Mouse (Mus musculus) liver, embryonic 13.5 days (tissue): ENCODE results near the gene Vwa2. TPM values are rescaled to one million over a fixed set of nuclear protein-coding genes. Genes with fewer than 3 reads are reported as not detected.

Source experiments
- ATAC-seq: fragments of 200-750 bp; cut with Nextera tagmentation; 2 replicates; pipeline ENCODE4 v1.8.0; 2017; ENCODE audit warnings: low read depth, mild to moderate bottlenecking, moderate number of reproducible peaks, moderate library complexity
- DNase-seq: peaks from one replicate; pipeline ENCODE4 v3.0.0; 2022
- H3K27ac ChIP-seq: fragments of 300-500 bp; sonication (generic); 2 replicates; pipeline ENCODE4 v1.5.1; 2015; ENCODE audit warnings: moderate library complexity, mild to moderate bottlenecking, inconsistent platforms
- H3K27me3 ChIP-seq: fragments of 300-500 bp; sonication (generic); 2 replicates; pipeline ENCODE4 v1.6.1; 2015; ENCODE audit warnings: mild to moderate bottlenecking, inconsistent platforms
- H3K36me3 ChIP-seq: fragments of 300-500 bp; sonication (generic); 2 replicates; pipeline ENCODE4 v1.6.1; 2015; ENCODE audit warnings: mild to moderate bottlenecking, inconsistent platforms
- H3K4me1 ChIP-seq: fragments of 300-500 bp; sonication (generic); replicated peaks from 2 replicates; pipeline ENCODE4 v1.6.1; 2015; ENCODE audit warnings: inconsistent platforms
- H3K4me2 ChIP-seq: fragments of 300-500 bp; sonication (generic); 2 replicates; pipeline ENCODE4 v1.6.1; 2015; ENCODE audit warnings: inconsistent platforms, mild to moderate bottlenecking, moderate library complexity
- H3K4me3 ChIP-seq: fragments of 300-500 bp; sonication (generic); replicated peaks from 2 replicates; pipeline ENCODE4 v1.5.1; 2015; ENCODE audit warnings: mild to moderate bottlenecking, inconsistent platforms
- H3K9ac ChIP-seq: fragments of 300-500 bp; sonication (generic); 2 replicates; pipeline ENCODE4 v1.6.1; 2015; ENCODE audit warnings: mild to moderate bottlenecking, inconsistent platforms
- H3K9me3 ChIP-seq: fragments of 300-500 bp; sonication (generic); replicated peaks from 2 replicates; pipeline ENCODE4 v1.6.1; 2016; ENCODE audit warnings: inconsistent platforms
- WGBS: fragments of 180-500 bp; shearing (Covaris S2); methylation state at CpG from one replicate; pipeline ENCODE4 v1.1.7; 2015; ENCODE audit not compliant: insufficient replicate concordance; 5-methylcytosine and 5-hydroxymethylcytosine counted together
- polyA plus RNA-seq: library from polyadenylated mRNA; unstranded; fragments of >200 nt; fragmentation: Nextera tagmentation; extraction: Ambion mirVana; gene quantifications from 2 replicates; pipeline ENCODE4 v1.2.1, GENCODE M21; 2015

Vwa2 gene
- polyA plus RNA-seq, 1 experiment from 2014 or later, result not detected

GRCm38 (mm10) chr19:56874601-56875315 lies 709 bp downstream of the Vwa2 start:
- peaks cover 95% of the 10 kb centered on the region for H3K27me3 ChIP-seq
- H3K9ac ChIP-seq, result no peak overlapping the region
- WGBS, result 9% methylated on average over 30 of the region's 30 CpGs
- DNase-seq (no peak), ATAC-seq (no peak)
- no peaks in the 10 kb centered on the region for H3K36me3 ChIP-seq
- H3K27ac ChIP-seq, result no peak overlapping the region
- peak overlapping the region; percentile 39 for H3K4me3 ChIP-seq
- peaks cover 7% of the 10 kb centered on the region for H3K4me1 ChIP-seq
- no peaks in the 10 kb centered on the region for H3K9me3 ChIP-seq
- peak overlapping the region; percentile 58 for H3K4me2 ChIP-seq

- no peak overlapping the region for H3K4me3 ChIP-seq
- no peaks in the 10 kb centered on the region for H3K9me3 ChIP-seq
- H3K4me1 ChIP-seq, result peaks cover 7% of the 10 kb centered on the region
- WGBS, result 61% methylated on average over 6 of the region's 6 CpGs
- DNase-seq, result no peak
- no peak overlapping the region for H3K4me2 ChIP-seq
- H3K9ac ChIP-seq, result no peak overlapping the region
- no peak overlapping the region for H3K27ac ChIP-seq
- no peaks in the 10 kb centered on the region for H3K36me3 ChIP-seq
- peaks cover 84% of the 10 kb centered on the region for H3K27me3 ChIP-seq
- no peak for ATAC-seq
These were observed 3.3 kb downstream of the Vwa2 start for GRCm38 (mm10) chr19:56877364-56877763.

- Histone ChIP-seq H3K27ac (no peak overlapping the region), H3K36me3 (no peaks in the 10 kb centered on the region), H3K9me3 (no peaks in the 10 kb centered on the region), H3K4me2 (no peak overlapping the region), H3K27me3 (peaks cover 5% of the 10 kb centered on the region; the same call in 1 of the 2 replicates), H3K9ac (no peak overlapping the region), H3K4me1 (no peaks in the 10 kb centered on the region), H3K4me3 (no peak overlapping the region)
- WGBS, result 68% methylated on average over 10 of the region's 10 CpGs
- DNase-seq (no peak), ATAC-seq (no peak)
These were observed 13.8 kb downstream of the Vwa2 start for GRCm38 (mm10) chr19:56887879-56888278.

- WGBS, result 69% methylated on average over 5 of the region's 5 CpGs
- DNase-seq (no peak), ATAC-seq (no peak)
These were observed 14.6 kb downstream of the Vwa2 start for GRCm38 (mm10) chr19:56888654-56889053.

DNA sequence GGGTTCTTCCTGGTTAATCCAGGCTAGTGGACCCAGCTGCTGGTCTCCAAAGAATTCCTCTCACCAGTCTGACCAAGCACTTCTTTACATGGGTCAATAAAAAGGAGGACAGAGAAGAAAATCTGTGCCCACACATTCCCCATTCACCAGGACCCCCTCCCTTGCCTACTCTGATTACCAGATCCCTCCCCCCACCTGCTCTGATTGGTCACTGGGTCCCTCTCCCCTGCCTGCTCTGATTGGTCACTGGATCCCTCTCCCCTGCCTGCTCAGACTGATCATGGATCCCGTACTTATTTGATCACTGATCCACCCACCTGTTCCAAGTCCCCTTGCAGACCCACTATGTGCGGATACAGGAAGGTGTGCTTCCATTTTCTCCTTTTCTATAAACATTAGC lies 17.4 kb downstream of the Vwa2 start:
- DNase-seq, result no peak
- no peaks in the 10 kb centered on the region for H3K9me3 ChIP-seq
- no peaks in the 10 kb centered on the region for H3K27me3 ChIP-seq
- H3K9ac ChIP-seq, result no peak overlapping the region
- 43% methylated on average over 2 of the region's 2 CpGs for WGBS
- no peaks in the 10 kb centered on the region for H3K36me3 ChIP-seq
- ATAC-seq, result no peak
- H3K27ac ChIP-seq, result no peak overlapping the region
- no peak overlapping the region for H3K4me3 ChIP-seq
- H3K4me1 ChIP-seq, result no peaks in the 10 kb centered on the region
- no peak overlapping the region for H3K4me2 ChIP-seq

More at GRCm38 (mm10) chr19:56888654-56889053, 14.6 kb downstream of the Vwa2 start:
- Histone ChIP-seq H3K36me3 (no peaks in the 10 kb centered on the region), H3K4me1 (no peaks in the 10 kb centered on the region), H3K4me2 (no peak overlapping the region), H3K9ac (no peak overlapping the region), H3K9me3 (no peaks in the 10 kb centered on the region), H3K27me3 (0 out of 2 replicates have a peak, but pooled peaks cover under 1% of the 10 kb centered on the region), H3K27ac (no peak overlapping the region), H3K4me3 (no peak overlapping the region)

- 64% methylated on average over 5 of the region's 5 CpGs for WGBS
- Histone ChIP-seq H3K4me1 (no peaks in the 10 kb centered on the region), H3K9me3 (no peaks in the 10 kb centered on the region), H3K27me3 (no peaks in the 10 kb centered on the region), H3K4me3 (no peak overlapping the region), H3K4me2 (no peak overlapping the region), H3K27ac (no peak overlapping the region), H3K36me3 (no peaks in the 10 kb centered on the region), H3K9ac (no peak overlapping the region)
- no peak for ATAC-seq
- no peak for DNase-seq
These were observed 18.5 kb downstream of the Vwa2 start for GRCm38 (mm10) chr19:56892586-56892985.

DNA sequence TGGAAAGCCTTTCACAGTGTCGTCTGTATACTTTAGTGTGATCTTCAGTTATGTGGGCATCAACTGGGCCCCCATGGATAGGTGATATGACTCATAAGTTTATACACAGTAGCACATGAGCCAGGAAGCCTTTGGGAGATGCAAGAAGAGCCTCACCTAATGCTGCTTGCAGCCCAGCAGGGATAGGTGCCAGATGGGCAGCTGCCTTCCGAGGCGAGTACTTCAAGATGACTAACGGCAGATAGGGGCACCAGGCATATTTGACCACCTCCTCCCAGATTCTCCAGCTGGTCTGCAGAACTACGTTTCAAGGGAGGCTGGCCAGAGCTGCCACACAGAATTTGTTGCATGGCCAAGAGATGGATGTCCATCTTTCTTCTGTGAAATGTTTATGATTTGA lies 19.3 kb downstream of the Vwa2 start:
- ATAC-seq (no peak), DNase-seq (no peak)
- H3K4me3 ChIP-seq, result no peak overlapping the region
- WGBS, result 55% methylated on average over 5 of the region's 5 CpGs
- no peaks in the 10 kb centered on the region for H3K9me3 ChIP-seq
- no peaks in the 10 kb centered on the region for H3K27me3 ChIP-seq
- no peak overlapping the region for H3K4me2 ChIP-seq
- H3K36me3 ChIP-seq, result no peaks in the 10 kb centered on the region
- H3K27ac ChIP-seq, result no peak overlapping the region
- H3K9ac ChIP-seq, result no peak overlapping the region
- H3K4me1 ChIP-seq, result no peaks in the 10 kb centered on the region

DNA sequence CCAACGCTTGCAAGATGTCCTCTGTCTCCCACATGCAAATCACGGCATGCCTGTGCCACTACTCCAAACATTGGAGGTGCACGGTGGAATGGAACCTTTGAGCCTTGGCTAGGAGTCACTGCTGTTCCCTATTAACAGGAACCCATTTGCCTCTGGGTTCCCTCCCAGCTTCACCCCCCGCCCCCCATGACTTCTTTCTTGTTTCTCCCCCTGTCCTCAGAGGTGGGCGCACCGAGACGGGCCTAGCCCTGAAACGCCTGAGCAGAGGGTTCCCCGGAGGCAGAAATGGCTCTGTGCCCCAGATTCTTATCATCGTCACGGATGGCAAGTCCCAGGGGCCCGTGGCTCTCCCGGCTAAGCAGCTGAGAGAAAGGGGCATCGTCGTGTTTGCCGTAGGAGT lies 23.6 kb downstream of the Vwa2 start:
- Histone ChIP-seq H3K27me3 (no peaks in the 10 kb centered on the region), H3K27ac (no peak overlapping the region), H3K4me1 (no peaks in the 10 kb centered on the region), H3K9me3 (no peaks in the 10 kb centered on the region), H3K36me3 (no peaks in the 10 kb centered on the region), H3K4me2 (no peak overlapping the region), H3K9ac (no peak overlapping the region), H3K4me3 (no peak overlapping the region)
- WGBS, result 78% methylated on average over 16 of the region's 16 CpGs
- DNase-seq, result no peak
- no peak for ATAC-seq

DNA sequence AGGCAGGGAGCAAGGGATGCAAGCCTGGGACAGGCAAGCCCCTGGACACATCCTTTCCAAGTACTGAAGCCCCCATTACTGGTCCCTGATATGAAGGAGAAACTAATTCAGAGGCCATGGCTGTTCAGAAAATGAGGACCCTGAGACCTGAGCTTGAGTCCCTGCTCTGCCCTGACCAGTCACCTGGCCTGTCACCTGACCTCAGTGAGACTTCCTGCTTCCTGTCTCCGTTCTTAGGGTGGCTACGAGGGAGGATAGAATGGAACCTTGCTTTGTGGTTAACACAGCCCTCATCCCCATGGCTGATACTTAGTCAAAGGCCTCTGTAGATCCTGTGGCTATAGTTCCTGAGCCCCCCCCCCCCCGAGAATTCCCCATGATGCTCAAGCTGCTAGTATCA lies 30.0 kb downstream of the Vwa2 start:
- H3K4me3 ChIP-seq, result no peak overlapping the region
- H3K4me1 ChIP-seq, result no peaks in the 10 kb centered on the region
- no peak overlapping the region for H3K4me2 ChIP-seq
- no peaks in the 10 kb centered on the region for H3K9me3 ChIP-seq
- ATAC-seq (no peak), DNase-seq (no peak)
- H3K36me3 ChIP-seq, result no peaks in the 10 kb centered on the region
- H3K27me3 ChIP-seq, result no peaks in the 10 kb centered on the region
- 31% methylated on average over 3 of the region's 3 CpGs for WGBS
- no peak overlapping the region for H3K27ac ChIP-seq
- no peak overlapping the region for H3K9ac ChIP-seq

- 71% methylated on average over 7 of the region's 7 CpGs for WGBS
These were observed 31.3 kb downstream of the Vwa2 start for GRCm38 (mm10) chr19:56905395-56905794.

GRCm38 (mm10) chr19:56907850-56908249 lies 33.8 kb downstream of the Vwa2 start:
- ATAC-seq (no peak), DNase-seq (no peak)
- Histone ChIP-seq H3K27ac (no peak overlapping the region), H3K4me2 (no peak overlapping the region), H3K27me3 (no peaks in the 10 kb centered on the region), H3K9ac (no peak overlapping the region), H3K9me3 (no peaks in the 10 kb centered on the region), H3K4me3 (no peak overlapping the region), H3K4me1 (no peaks in the 10 kb centered on the region), H3K36me3 (no peaks in the 10 kb centered on the region)
- 27% methylated on average over 3 of the region's 3 CpGs for WGBS

More at GRCm38 (mm10) chr19:56905395-56905794, 31.3 kb downstream of the Vwa2 start:
- H3K4me3 ChIP-seq, result no peak overlapping the region
- H3K9ac ChIP-seq, result no peak overlapping the region
- no peak overlapping the region for H3K27ac ChIP-seq
- no peaks in the 10 kb centered on the region for H3K4me1 ChIP-seq
- no peak overlapping the region for H3K4me2 ChIP-seq
- H3K36me3 ChIP-seq, result no peaks in the 10 kb centered on the region
- ATAC-seq, result no peak
- DNase-seq, result no peak
- no peaks in the 10 kb centered on the region for H3K27me3 ChIP-seq
- H3K9me3 ChIP-seq, result no peaks in the 10 kb centered on the region
